Mouse (Mus musculus): ENCODE data around the gene Rtn4rl1. TPM values are rescaled to one million over a fixed set of nuclear protein-coding genes. Genes with fewer than 3 reads are reported as not detected.

Gene Rtn4rl1
- polyA plus RNA-seq, 1 experiment from 2014 or later = 2.9 TPM

DNA sequence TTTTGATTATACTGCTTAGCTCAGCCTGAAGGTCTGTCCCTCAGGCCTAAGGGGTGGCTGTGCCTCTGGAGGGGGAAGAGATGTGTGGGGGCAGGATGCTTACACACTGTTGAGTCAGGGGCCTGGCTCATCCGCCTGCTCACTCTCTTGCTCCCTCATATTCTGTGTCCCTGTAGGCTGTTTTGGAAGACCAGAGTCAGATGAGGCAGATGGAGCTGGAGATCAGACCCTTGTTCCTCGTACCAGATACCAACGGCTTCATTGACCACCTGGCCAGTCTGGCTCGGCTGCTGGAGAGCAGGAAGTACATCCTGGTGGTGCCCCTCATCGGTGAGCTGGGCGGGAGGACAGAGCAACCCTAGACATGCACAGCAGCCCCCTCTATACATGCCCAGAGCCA is 37.6 kb upstream of the Rtn4rl1 start:
- Histone ChIP-seq H3K36me3 (ENCODE audit: control insufficient read depth, insufficient read depth, low read length) (no peaks in the 10 kb centered on the region; the same call in 1 of the 2 replicates), H3K9ac (ENCODE audit: low read length) (peak overlapping the region; percentile 16; the same call in 1 of the 2 replicates), H3K4me3 (ENCODE audit: low read length) (no peak overlapping the region), H3K27ac (ENCODE audit: low read length) (peak overlapping the region; percentile 82), H3K27me3 (ENCODE audit: control insufficient read depth, insufficient read depth, low read depth, low read length) (no peaks in the 10 kb centered on the region), H3K4me2 (ENCODE audit: low read depth, low read length) (no peak overlapping the region), H3K4me1 (replicated peaks; ENCODE audit: control insufficient read depth, insufficient read depth, low read length) (peaks cover 46% of the 10 kb centered on the region), H3K9me3 (ENCODE audit: control insufficient read depth, low read length) (no peaks in the 10 kb centered on the region)
- ATAC-seq (ENCODE audit: low read depth) = no peak
- 35% methylated on average over 6 of the region's 6 CpGs for WGBS

DNA sequence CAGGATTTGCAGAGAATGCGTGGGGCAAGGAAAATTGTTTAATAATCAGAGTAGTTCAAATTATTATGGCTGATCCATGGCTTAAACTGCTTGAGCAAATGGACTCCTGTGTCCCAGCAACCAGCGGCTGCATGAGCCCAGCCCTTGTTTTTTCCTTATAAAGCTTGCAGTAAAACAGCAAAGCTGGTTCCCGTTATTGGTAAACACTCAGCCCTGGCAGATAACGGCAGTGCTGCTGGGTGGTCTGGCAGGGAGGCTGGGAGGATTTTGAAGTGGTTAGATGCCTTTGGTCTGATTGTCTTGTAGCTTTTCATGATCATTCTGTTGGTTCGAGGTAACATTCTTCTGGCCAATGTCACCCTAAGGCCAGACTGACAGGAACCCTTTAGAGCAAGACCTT is 37.2 kb upstream of the Rtn4rl1 start:
- peak overlapping the region; percentile 82 for H3K27ac ChIP-seq (ENCODE audit: low read length)

DNA sequence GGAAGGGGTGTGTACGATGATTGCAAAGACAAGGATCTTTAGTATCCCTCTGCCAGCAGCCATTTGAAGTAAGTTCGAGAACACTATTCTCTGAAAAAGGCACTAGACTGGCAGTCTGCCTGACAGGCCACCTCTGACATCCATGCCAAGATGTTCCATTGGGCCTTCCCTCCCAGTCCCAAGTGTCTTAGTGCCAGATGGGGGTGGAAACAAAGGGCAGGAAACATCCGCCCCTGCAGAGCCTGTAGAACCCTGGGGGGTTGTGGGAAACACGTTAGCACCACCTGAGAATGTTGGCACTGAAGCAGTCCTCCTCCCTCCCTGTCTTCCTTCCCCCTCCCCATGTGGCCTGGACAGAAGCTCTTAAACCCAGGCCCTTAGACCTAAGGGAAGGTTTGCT is 36.5 kb upstream of the Rtn4rl1 start:
- H3K27me3 ChIP-seq (ENCODE audit: control insufficient read depth, insufficient read depth, low read depth, low read length) = no peaks in the 10 kb centered on the region
- peaks cover 51% of the 10 kb centered on the region for H3K4me1 ChIP-seq (replicated peaks; ENCODE audit: control insufficient read depth, insufficient read depth, low read length)
- 0 out of 2 replicates have a peak overlapping the region, but pooled peaks have one; percentile 8 for H3K9ac ChIP-seq (ENCODE audit: low read length)
- H3K36me3 ChIP-seq (ENCODE audit: control insufficient read depth, insufficient read depth, low read length) = no peaks in the 10 kb centered on the region; the same call in 1 of the 2 replicates
- H3K4me2 ChIP-seq (ENCODE audit: low read depth, low read length) = no peak overlapping the region
- peak overlapping the region; percentile 82 for H3K27ac ChIP-seq (ENCODE audit: low read length)
- H3K4me3 ChIP-seq (ENCODE audit: low read length) = no peak overlapping the region
- WGBS = 18% methylated on average over 4 of the region's 4 CpGs
- no peak for ATAC-seq (ENCODE audit: low read depth)
- H3K9me3 ChIP-seq (ENCODE audit: control insufficient read depth, low read length) = no peaks in the 10 kb centered on the region

More for the DNA sequence above, 37.2 kb upstream of the Rtn4rl1 start:
- H3K27me3 ChIP-seq (ENCODE audit: control insufficient read depth, insufficient read depth, low read depth, low read length) = no peaks in the 10 kb centered on the region
- no peak overlapping the region for H3K4me2 ChIP-seq (ENCODE audit: low read depth, low read length)
- 28% methylated on average over 5 of the region's 5 CpGs for WGBS
- no peaks in the 10 kb centered on the region; the same call in 1 of the 2 replicates for H3K36me3 ChIP-seq (ENCODE audit: control insufficient read depth, insufficient read depth, low read length)
- H3K9ac ChIP-seq (ENCODE audit: low read length) = no peak overlapping the region; the same call in 1 of the 2 replicates
- no peaks in the 10 kb centered on the region for H3K9me3 ChIP-seq (ENCODE audit: control insufficient read depth, low read length)
- H3K4me3 ChIP-seq (ENCODE audit: low read length) = no peak overlapping the region
- peaks cover 46% of the 10 kb centered on the region for H3K4me1 ChIP-seq (replicated peaks; ENCODE audit: control insufficient read depth, insufficient read depth, low read length)
- ATAC-seq (ENCODE audit: low read depth) = peak; percentile 24; the same call in 1 of the 2 replicates

DNA sequence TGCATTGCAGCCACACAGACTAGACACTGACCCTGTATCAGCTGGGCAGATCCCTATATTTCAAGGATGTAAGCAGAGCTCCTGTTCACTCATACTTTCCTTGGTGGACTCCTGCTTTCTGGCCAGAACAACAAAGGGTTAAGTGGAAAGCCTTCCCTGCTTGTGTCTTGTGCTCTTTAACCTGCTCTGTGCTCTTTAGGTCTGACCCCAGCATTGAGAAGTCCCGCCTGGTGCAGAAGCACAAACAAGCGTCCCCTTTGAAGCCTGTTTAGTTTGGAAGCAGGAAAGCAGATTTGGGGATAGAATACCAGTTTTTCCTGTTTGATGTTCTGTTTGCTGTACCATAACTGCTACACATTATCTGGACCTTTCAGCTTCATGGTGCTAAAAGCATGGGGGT is 35.7 kb upstream of the Rtn4rl1 start:
- no peak for ATAC-seq (ENCODE audit: low read depth)
- peak overlapping the region; percentile 82 for H3K27ac ChIP-seq (ENCODE audit: low read length)
- no peak overlapping the region for H3K4me2 ChIP-seq (ENCODE audit: low read depth, low read length)
- no peaks in the 10 kb centered on the region for H3K27me3 ChIP-seq (ENCODE audit: control insufficient read depth, insufficient read depth, low read depth, low read length)
- no peak overlapping the region for H3K4me3 ChIP-seq (ENCODE audit: low read length)
- 16% methylated on average over 2 of the region's 2 CpGs for WGBS
- H3K36me3 ChIP-seq (ENCODE audit: control insufficient read depth, insufficient read depth, low read length) = peaks cover 3% of the 10 kb centered on the region
- H3K9ac ChIP-seq (ENCODE audit: low read length) = no peak overlapping the region
- peaks cover 55% of the 10 kb centered on the region for H3K4me1 ChIP-seq (replicated peaks; ENCODE audit: control insufficient read depth, insufficient read depth, low read length)
- H3K9me3 ChIP-seq (ENCODE audit: control insufficient read depth, low read length) = no peaks in the 10 kb centered on the region

DNA sequence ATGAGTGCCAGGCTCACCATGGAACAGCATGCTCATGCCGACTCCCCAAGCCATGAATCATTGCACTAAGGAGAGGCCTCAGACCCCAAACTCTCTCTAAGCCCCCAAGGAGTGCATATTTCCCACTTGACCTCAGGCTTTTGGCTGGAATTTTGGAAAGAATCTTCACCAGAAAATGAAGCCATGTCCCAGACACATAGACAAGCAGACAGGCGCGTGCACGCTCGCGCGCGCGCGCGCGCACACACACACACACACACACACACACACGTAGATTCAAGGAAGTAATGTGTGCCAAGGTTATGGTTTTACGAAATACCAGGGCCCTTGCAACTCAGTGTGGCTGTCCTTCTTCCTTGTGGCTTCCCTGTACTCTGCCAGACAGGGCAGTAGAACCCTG is 35.2 kb upstream of the Rtn4rl1 start:
- no peaks in the 10 kb centered on the region for H3K27me3 ChIP-seq (ENCODE audit: control insufficient read depth, insufficient read depth, low read depth, low read length)
- H3K9me3 ChIP-seq (ENCODE audit: control insufficient read depth, low read length) = no peaks in the 10 kb centered on the region
- no peak overlapping the region for H3K4me2 ChIP-seq (ENCODE audit: low read depth, low read length)
- H3K9ac ChIP-seq (ENCODE audit: low read length) = no peak overlapping the region
- no peak overlapping the region for H3K4me3 ChIP-seq (ENCODE audit: low read length)
- H3K4me1 ChIP-seq (replicated peaks; ENCODE audit: control insufficient read depth, insufficient read depth, low read length) = peaks cover 57% of the 10 kb centered on the region
- H3K36me3 ChIP-seq (ENCODE audit: control insufficient read depth, insufficient read depth, low read length) = peaks cover 8% of the 10 kb centered on the region
- WGBS = 72% methylated on average over 14 of the region's 14 CpGs
- ATAC-seq (ENCODE audit: low read depth) = no peak
- H3K27ac ChIP-seq (ENCODE audit: low read length) = peak overlapping the region; percentile 82

DNA sequence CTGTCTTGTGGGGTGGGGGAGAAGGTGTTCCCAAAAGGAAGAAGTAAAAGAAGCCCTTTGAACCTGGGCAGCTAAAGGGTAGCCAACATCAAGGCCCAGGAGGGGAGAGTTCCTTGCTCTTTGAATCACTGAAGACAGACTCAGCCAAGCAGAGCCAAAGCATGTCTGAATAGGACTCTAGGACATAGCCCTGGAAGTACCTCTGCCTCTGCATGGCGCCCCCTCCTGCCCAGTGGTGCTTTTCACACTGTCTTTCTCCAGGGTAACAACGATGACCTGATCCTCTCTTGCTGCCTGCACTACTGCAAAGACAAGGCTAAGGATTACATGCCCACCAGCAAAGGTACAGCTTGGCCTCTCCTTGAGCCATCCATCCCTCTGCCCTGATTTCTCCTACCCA is 34.0 kb upstream of the Rtn4rl1 start:
- H3K27me3 ChIP-seq (ENCODE audit: control insufficient read depth, insufficient read depth, low read depth, low read length) = peaks cover under 1% of the 10 kb centered on the region; the same call in 1 of the 2 replicates
- H3K4me3 ChIP-seq (ENCODE audit: low read length) = no peak overlapping the region
- H3K4me1 ChIP-seq (replicated peaks; ENCODE audit: control insufficient read depth, insufficient read depth, low read length) = peaks cover 57% of the 10 kb centered on the region
- no peak overlapping the region for H3K4me2 ChIP-seq (ENCODE audit: low read depth, low read length)
- no peak overlapping the region; the same call in 1 of the 2 replicates for H3K27ac ChIP-seq (ENCODE audit: low read length)
- no peak overlapping the region for H3K9ac ChIP-seq (ENCODE audit: low read length)
- H3K36me3 ChIP-seq (ENCODE audit: control insufficient read depth, insufficient read depth, low read length) = peaks cover 14% of the 10 kb centered on the region
- ATAC-seq (ENCODE audit: low read depth) = no peak
- whole genome bisulfite sequencing = 50% methylated on average over 2 of the region's 2 CpGs
- H3K9me3 ChIP-seq (ENCODE audit: control insufficient read depth, low read length) = no peaks in the 10 kb centered on the region

DNA sequence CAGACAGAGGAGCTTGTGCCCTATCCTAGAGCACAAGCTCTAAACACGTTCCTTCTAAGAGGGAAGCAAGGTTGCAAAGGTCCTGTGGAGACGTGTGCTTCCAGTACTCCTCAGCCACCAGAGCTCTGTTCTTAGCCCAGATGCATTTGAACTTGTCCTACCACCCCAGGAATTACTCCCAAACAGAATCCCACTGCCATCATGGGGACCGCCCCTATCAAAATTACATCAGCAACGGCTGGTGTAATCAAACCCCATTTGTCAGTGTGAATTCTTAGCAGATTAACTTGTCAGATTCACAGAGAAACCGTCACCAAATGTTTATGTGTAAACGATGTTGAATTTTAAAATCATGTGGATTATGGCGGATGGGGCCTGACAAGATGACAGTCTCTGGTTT is 32.6 kb upstream of the Rtn4rl1 start:
- Histone ChIP-seq H3K9me3 (ENCODE audit: control insufficient read depth, low read length) (no peaks in the 10 kb centered on the region), H3K27ac (ENCODE audit: low read length) (peak overlapping the region; percentile 86), H3K27me3 (ENCODE audit: control insufficient read depth, insufficient read depth, low read depth, low read length) (peaks cover 6% of the 10 kb centered on the region), H3K4me3 (ENCODE audit: low read length) (no peak overlapping the region), H3K4me2 (ENCODE audit: low read depth, low read length) (no peak overlapping the region), H3K4me1 (replicated peaks; ENCODE audit: control insufficient read depth, insufficient read depth, low read length) (peaks cover 63% of the 10 kb centered on the region), H3K9ac (ENCODE audit: low read length) (0 out of 2 replicates have a peak overlapping the region, but pooled peaks have one; percentile 12), H3K36me3 (ENCODE audit: control insufficient read depth, insufficient read depth, low read length) (peaks cover 20% of the 10 kb centered on the region)
- WGBS = 53% methylated on average over 7 of the region's 7 CpGs
- no peak for ATAC-seq (ENCODE audit: low read depth)

DNA sequence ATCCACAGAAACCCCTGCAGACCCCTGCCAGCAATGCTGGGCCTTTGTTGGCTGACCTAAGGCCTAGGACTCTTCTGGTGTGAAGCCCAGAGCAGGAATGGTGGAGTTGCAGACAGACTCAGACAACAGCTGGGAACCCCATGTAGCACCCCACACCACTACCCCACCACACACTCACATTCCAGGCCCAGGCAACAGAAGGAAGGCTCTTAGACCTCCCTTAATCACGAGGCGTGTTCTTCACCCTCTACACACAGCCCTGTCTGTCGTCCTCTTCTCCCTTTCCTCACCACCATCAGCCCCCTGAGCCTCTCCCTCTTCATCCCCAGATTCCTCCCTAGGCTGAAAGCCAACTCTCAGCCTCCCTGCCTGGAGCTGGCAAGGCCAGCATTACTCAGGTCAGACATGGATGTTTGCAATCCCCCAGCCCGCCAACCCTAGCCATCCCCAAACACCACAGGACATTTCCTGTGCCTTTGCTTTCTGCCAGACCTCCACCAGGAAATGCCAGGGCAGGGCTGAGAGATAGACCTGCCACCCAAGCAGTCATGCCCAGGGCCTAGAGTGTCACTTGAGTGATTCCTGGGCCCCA is 32.1 kb upstream of the Rtn4rl1 start:
- Histone ChIP-seq H3K4me1 (replicated peaks; ENCODE audit: control insufficient read depth, insufficient read depth, low read length) (peaks cover 60% of the 10 kb centered on the region), H3K36me3 (ENCODE audit: control insufficient read depth, insufficient read depth, low read length) (peaks cover 21% of the 10 kb centered on the region), H3K4me2 (ENCODE audit: low read depth, low read length) (no peak overlapping the region), H3K27me3 (ENCODE audit: control insufficient read depth, insufficient read depth, low read depth, low read length) (peaks cover 11% of the 10 kb centered on the region), H3K4me3 (ENCODE audit: low read length) (no peak overlapping the region), H3K9ac (ENCODE audit: low read length) (no peak overlapping the region), H3K9me3 (ENCODE audit: control insufficient read depth, low read length) (no peaks in the 10 kb centered on the region), H3K27ac (ENCODE audit: low read length) (peak overlapping the region; percentile 86)
- WGBS = 24% methylated on average over 4 of the region's 4 CpGs
- peak; percentile 85 for ATAC-seq (ENCODE audit: low read depth)

DNA sequence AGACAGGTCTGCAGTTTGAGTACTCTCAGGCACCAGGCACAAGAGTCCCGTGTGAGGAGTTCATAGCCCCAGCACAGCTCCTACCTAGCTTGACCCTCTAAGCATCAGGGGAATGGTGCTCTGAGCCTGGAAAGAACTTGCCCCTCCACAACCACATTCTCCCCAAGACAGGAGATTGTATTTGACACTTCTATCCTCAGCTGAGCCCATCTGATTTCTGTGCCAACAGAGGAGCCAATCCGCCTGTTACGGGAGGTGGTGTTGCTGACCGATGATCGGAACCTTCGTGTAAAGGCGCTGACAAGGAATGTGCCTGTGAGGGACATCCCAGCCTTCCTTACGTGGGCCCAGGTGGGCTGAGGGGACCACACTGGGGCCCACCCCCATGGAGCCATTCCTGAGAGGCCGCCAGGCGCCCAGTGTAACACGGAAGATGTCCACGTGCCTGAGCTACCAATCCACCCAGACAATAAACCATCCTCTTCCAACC is 30.9 kb upstream of the Rtn4rl1 start:
- peaks cover 11% of the 10 kb centered on the region for H3K27me3 ChIP-seq (ENCODE audit: control insufficient read depth, insufficient read depth, low read depth, low read length)
- no peak overlapping the region for H3K4me2 ChIP-seq (ENCODE audit: low read depth, low read length)
- H3K36me3 ChIP-seq (ENCODE audit: control insufficient read depth, insufficient read depth, low read length) = peaks cover 21% of the 10 kb centered on the region
- 71% methylated on average over 12 of the region's 12 CpGs for WGBS
- H3K4me3 ChIP-seq (ENCODE audit: low read length) = no peak overlapping the region
- H3K9me3 ChIP-seq (ENCODE audit: control insufficient read depth, low read length) = no peaks in the 10 kb centered on the region
- ATAC-seq (ENCODE audit: low read depth) = no peak
- peak overlapping the region; percentile 86 for H3K27ac ChIP-seq (ENCODE audit: low read length)
- peaks cover 50% of the 10 kb centered on the region for H3K4me1 ChIP-seq (replicated peaks; ENCODE audit: control insufficient read depth, insufficient read depth, low read length)
- peak overlapping the region; percentile 23; the same call in 1 of the 2 replicates for H3K9ac ChIP-seq (ENCODE audit: low read length)

Data from lung, embryonic 16.5 days (tissue).